In genomic region chr10:82795767-82796166, GRCm38 (mm10) we compare ENCODE assay signal across 7 mouse cellular contexts. TPM values are rescaled to one million over a fixed set of nuclear protein-coding genes. Genes with fewer than 3 reads are reported as not detected.
A peak's percentile ranks its signal among the peaks of the same experiment; 100 is the strongest.
DNase-seq lines count a peak whose midpoint lies in the region; ATAC-seq and TF ChIP-seq lines count a peak whose summit lies in the region.

No protein-coding gene starts in this region.

- no peaks in the 10 kb centered on the region for H3K9me3 ChIP-seq in kidney, embryonic 16.5 days (ENCODE audit: low read length)
- no peaks in the 10 kb centered on the region for H3K9me3 ChIP-seq in forebrain, embryonic 14.5 days (replicated peaks; ENCODE audit: control insufficient read depth, low read length)
- peaks cover 3% of the 10 kb centered on the region; the same call in 1 of the 2 replicates for H3K9me3 ChIP-seq in liver, postnatal 0 days (ENCODE audit: low read length)

- no peak for ATAC-seq in kidney, embryonic 16.5 days (ENCODE audit: low FRiP score, low TSS enrichment)
- ATAC-seq in forebrain, embryonic 14.5 days: peak; percentile 44; the same call in 1 of the 2 replicates
- ATAC-seq in liver, postnatal 0 days: no peak

- TF ChIP-seq CTCF in liver, postnatal 0 days (IDR thresholded peaks at IDR 0.05; ENCODE audit: low read depth): no peak

- no peaks in the 10 kb centered on the region for H3K36me3 ChIP-seq in kidney, embryonic 16.5 days (ENCODE audit: insufficient read depth, low read length)
- H3K36me3 ChIP-seq in forebrain, embryonic 14.5 days (ENCODE audit: control insufficient read depth, insufficient read depth, low read length): no peaks in the 10 kb centered on the region
- no peaks in the 10 kb centered on the region for H3K36me3 ChIP-seq in liver, postnatal 0 days (replicated peaks; ENCODE audit: insufficient read depth, low read length)

- no peak overlapping the region for H3K27ac ChIP-seq in kidney, embryonic 16.5 days (ENCODE audit: low read length)
- H3K27ac ChIP-seq in forebrain, embryonic 14.5 days (ENCODE audit: low read depth, low read length): no peak overlapping the region
- H3K27ac ChIP-seq in liver, postnatal 0 days (ENCODE audit: low read depth): no peak overlapping the region

- H3K9ac ChIP-seq in kidney, embryonic 16.5 days (replicated peaks; ENCODE audit: low read length): no peak overlapping the region
- no peak overlapping the region for H3K9ac ChIP-seq in forebrain, embryonic 14.5 days (ENCODE audit: low read length)
- no peak overlapping the region for H3K9ac ChIP-seq in liver, postnatal 0 days (replicated peaks)

- H3K27me3 ChIP-seq in kidney, embryonic 16.5 days (ENCODE audit: insufficient read depth, low read length): no peaks in the 10 kb centered on the region
- no peaks in the 10 kb centered on the region for H3K27me3 ChIP-seq in forebrain, embryonic 14.5 days (replicated peaks; ENCODE audit: control insufficient read depth, insufficient read depth, low read length)
- H3K27me3 ChIP-seq in liver, postnatal 0 days (ENCODE audit: insufficient read depth, low read length): no peaks in the 10 kb centered on the region

- peak overlapping the region; percentile 47 for H3K4me2 ChIP-seq in kidney, embryonic 16.5 days (replicated peaks; ENCODE audit: low read depth, low read length)
- peak overlapping the region; percentile 33 for H3K4me2 ChIP-seq in forebrain, embryonic 14.5 days (ENCODE audit: low read length)
- H3K4me2 ChIP-seq in liver, postnatal 0 days (ENCODE audit: low read depth, low read length): peak overlapping the region; percentile 58

- no peak for DNase-seq in kidney, postnatal 14 days
- DNase-seq in NIH3T3 (ENCODE audit: low read depth): peak; percentile 56
- DNase-seq in forebrain, embryonic 14.5 days (ENCODE audit: low spot score): peak; percentile 3
- DNase-seq in liver, postnatal 0 days: no peak
- no peak for DNase-seq in adrenal gland, postnatal 36 days
- DNase-seq in layer of hippocampus, postnatal 25 days (ENCODE audit: extremely low spot score in 1 of 2, low spot score in 1 of 2): no peak

- no peak overlapping the region for H3K4me3 ChIP-seq in kidney, embryonic 16.5 days (ENCODE audit: low read length)
- no peak overlapping the region for H3K4me3 ChIP-seq in forebrain, embryonic 14.5 days (ENCODE audit: low read depth, low read length)
- H3K4me3 ChIP-seq in liver, postnatal 0 days (ENCODE audit: low read depth, low read length): no peak overlapping the region

- H3K4me1 ChIP-seq in kidney, embryonic 16.5 days (ENCODE audit: insufficient read depth, low read length): peaks cover 19% of the 10 kb centered on the region
- no peaks in the 10 kb centered on the region for H3K4me1 ChIP-seq in forebrain, embryonic 14.5 days (ENCODE audit: control insufficient read depth, insufficient read depth, low read length)
- H3K4me1 ChIP-seq in liver, postnatal 0 days (ENCODE audit: insufficient read depth): peaks cover 18% of the 10 kb centered on the region

- WGBS in kidney, embryonic 16.5 days: 46% methylated on average over 8 of the region's 8 CpGs
- 48% methylated on average over 8 of the region's 8 CpGs for WGBS in forebrain, embryonic 14.5 days
- whole genome bisulfite sequencing in liver, postnatal 0 days (ENCODE audit: insufficient replicate concordance): 26% methylated on average over 8 of the region's 8 CpGs

- TF ChIP-seq EP300 in liver, postnatal 0 days (IDR thresholded peaks at IDR 0.05; ENCODE audit: low read depth): no peak

RNA-seq across cellular contexts. Expression of gene Nfyb, which starts 31.8 kb away (rescaled TPM):
- 47.1 and 48.3 TPM in 2 replicates for polyA plus RNA-seq in kidney, embryonic 16.5 days (2015; fragmentation: Nextera tagmentation; extraction: Ambion mirVana)
- 69.1 and 70.7 TPM in 2 replicates for polyA plus RNA-seq in forebrain, embryonic 14.5 days (2014; fragmentation: Nextera tagmentation; extraction: Ambion mirVana)
- polyA plus RNA-seq in liver, postnatal 0 days (2015; fragmentation: Nextera tagmentation; extraction: Ambion mirVana): 26.6 and 30.1 TPM in 2 replicates
- 10 to 100 TPM; 19.4 to 19.6 TPM for total RNA-seq in adrenal gland, postnatal 36 days (2021)
- total RNA-seq in layer of hippocampus, postnatal 25 days (2021): 10 to 100 TPM; 58.4 to 67.7 TPM

RNA-seq across cellular contexts. Expression of gene Txnrd1, which starts 38.0 kb away (rescaled TPM):
- polyA plus RNA-seq in kidney, embryonic 16.5 days (2015; fragmentation: Nextera tagmentation; extraction: Ambion mirVana): 112 and 113 TPM in 2 replicates
- 157 and 169 TPM in 2 replicates for polyA plus RNA-seq in forebrain, embryonic 14.5 days (2014; fragmentation: Nextera tagmentation; extraction: Ambion mirVana)
- polyA plus RNA-seq in liver, postnatal 0 days (2015; fragmentation: Nextera tagmentation; extraction: Ambion mirVana): 26.7 and 28.1 TPM in 2 replicates
- total RNA-seq in adrenal gland, postnatal 36 days (2021): 100 to 1,000 TPM; 103 to 122 TPM
- total RNA-seq in layer of hippocampus, postnatal 25 days (2021): 10 to 100 TPM; 45.5 to 55.2 TPM

Comparison
In these comparisons a context has a peak if more than half of its experiments do, and no peak if none do; other contexts are left out.
1. DNase-seq: peak in NIH3T3 (single experiment) and forebrain, embryonic 14.5 days (single experiment); none in kidney, postnatal 14 days (single experiment), liver, postnatal 0 days (single experiment), adrenal gland, postnatal 36 days (0 of 2) and layer of hippocampus, postnatal 25 days (0 of 2).
2. Peak in every context shown above with its lines, with median percentiles within 50 percentile points of each other: H3K4me2 ChIP-seq.